Mouse (Mus musculus) regulatory T cell (primary cell): Measurements from ENCODE around the gene Dgkz.

Source experiments
- in situ Hi-C: fragments of 300-600 bp; cut with MboI, MseI; formaldehyde crosslinking; loops from one replicate; pipeline ENCODE4 v1.15.1; 2025; ENCODE audit warnings: high pct_unique_total_duplicates

Gene Dgkz

GRCm38 (mm10) chr2:91961901-91962761 is 13.5 kb downstream of the Dgkz start:
- in situ Hi-C loops = loop anchor here (25.0 kb wide), 1 partner anchor 1025 kb away; the partner anchor contains the start of gene Celf1

- in situ Hi-C loops = loop anchor here (25.0 kb wide), 1 partner anchor 1023 kb away; the partner anchor contains the start of gene Celf1
Observed at GRCm38 (mm10) chr2:91960459-91960858, 15.2 kb downstream of the Dgkz start.

- in situ Hi-C loops = loop anchor here (25.0 kb wide), 1 partner anchor 1022 kb away; the partner anchor contains the start of gene Celf1
Observed at GRCm38 (mm10) chr2:91959544-91960410, 15.9 kb downstream of the Dgkz start.

GRCm38 (mm10) chr2:91958701-91959457 is 16.8 kb downstream of the Dgkz start:
- in situ Hi-C loops = loop anchor here (25.0 kb wide), 1 partner anchor 1022 kb away; the partner anchor contains the start of gene Celf1

DNA sequence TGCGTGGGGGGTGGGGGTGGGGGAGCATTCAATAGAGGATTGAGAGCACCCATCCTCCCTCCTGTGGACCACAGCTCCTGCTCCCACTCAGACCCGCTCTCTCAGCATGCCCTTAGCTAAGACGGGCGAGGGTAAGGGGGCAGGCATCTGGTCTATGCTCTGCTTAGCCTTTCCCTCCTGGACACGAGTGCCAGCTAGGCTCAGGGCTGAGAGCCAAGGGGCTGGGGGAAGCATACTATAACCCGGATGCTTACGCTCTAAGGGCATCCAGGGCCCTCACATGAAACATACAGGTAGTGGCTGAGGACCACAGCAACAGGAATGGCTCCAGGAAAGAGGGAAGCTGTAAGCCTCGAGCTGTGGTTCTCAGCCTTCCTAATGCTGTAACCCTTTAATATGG is 17.6 kb downstream of the Dgkz start:
- in situ Hi-C loops = loop anchor here (25.0 kb wide), 1 partner anchor 1021 kb away; the partner anchor contains the start of gene Celf1

GRCm38 (mm10) chr2:91957096-91957495 is 18.6 kb downstream of the Dgkz start:
- in situ Hi-C loops = loop anchor here (25.0 kb wide), 1 partner anchor 1020 kb away; the partner anchor contains the start of gene Celf1

DNA sequence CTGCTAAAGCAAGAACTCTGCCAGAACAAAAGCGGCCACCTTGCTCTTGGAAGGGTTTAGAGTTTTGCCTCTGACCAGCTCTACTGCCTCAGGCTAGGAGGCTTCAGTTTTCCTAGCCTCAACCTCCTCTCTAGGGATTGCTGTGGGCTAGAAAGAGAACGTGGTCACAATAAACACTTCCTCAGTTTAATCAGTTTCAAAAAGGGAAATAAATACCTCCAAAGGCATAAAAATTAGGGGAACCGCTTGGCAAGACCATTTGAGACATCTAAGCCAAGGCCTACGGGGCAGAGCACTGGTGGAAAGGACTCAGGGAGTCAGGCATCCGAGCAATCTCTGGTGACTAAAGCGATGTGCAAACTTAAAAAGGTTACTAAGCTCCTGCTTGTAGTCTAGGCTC is 19.8 kb downstream of the Dgkz start:
- in situ Hi-C loops = loop anchor here (25.0 kb wide), 1 partner anchor 1019 kb away; the partner anchor contains the start of gene Celf1

GRCm38 (mm10) chr2:91955121-91955591 is 20.5 kb downstream of the Dgkz start:
- in situ Hi-C loops = loop anchor here (25.0 kb wide), 1 partner anchor 1018 kb away; the partner anchor contains the start of gene Celf1

DNA sequence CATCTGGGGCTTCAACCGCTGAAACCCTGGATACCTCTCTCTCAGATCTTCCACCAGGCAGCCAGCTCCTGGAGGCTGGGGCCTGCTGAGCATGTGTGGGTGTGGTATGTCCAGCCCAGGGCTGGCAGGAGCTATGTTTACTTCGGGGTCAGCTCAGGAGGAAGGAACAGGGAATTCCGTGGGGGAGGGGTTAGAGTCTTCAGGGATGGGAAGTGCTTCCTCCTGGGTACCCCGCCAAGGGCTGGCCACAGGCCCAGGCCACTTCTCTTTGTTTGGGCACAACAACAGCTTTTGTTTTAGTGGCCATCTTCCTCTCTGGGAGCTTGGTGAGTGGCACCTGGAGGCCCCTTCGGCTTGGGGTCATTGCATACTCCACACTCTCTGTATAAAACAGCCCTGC is 21.8 kb downstream of the Dgkz start:
- in situ Hi-C loops = loop anchor here (25.0 kb wide), 1 partner anchor 1017 kb away; the partner anchor contains the start of gene Celf1

DNA sequence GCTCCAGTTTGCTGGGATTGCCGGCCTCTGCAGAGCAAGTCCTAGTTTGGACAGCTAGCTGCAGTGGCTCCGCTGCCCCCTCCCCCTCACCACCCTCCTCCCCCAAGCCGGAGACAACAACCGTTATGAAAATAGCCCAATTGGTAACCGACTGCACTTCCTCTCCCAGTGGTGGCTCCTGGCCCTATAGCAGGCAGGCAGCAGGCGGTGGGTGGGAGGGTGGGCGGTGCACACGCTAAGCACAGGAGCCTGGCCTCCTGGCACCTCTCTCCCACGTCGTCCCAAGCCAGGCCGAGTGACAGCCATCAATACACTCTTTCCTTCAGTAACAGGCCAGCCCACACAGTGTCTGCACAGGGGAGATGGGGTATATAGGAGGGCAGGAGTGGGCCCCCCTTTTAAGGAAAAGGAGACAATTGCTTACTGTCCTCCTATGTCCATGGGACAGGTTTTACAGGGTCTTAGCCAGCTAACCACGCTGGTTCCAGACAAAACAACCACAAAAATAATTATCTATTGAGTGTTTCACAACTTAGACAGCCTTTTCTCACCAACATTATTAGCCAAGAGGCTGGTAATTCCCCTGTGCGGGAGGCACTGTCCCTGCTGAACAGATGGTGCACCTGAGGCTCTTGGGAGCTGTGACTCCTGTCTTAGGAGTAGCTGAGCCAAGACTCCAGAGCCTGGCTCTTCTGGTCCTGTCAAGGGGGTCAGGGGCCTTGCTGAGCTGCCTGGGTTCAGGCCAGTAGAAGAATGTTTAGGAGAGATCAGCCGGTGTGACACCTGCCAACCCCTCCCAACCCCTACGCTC is 25.2 kb downstream of the Dgkz start:
- in situ Hi-C loops = loop anchor here (25.0 kb wide), 1 partner anchor 1013 kb away; the partner anchor contains the start of gene Celf1

DNA sequence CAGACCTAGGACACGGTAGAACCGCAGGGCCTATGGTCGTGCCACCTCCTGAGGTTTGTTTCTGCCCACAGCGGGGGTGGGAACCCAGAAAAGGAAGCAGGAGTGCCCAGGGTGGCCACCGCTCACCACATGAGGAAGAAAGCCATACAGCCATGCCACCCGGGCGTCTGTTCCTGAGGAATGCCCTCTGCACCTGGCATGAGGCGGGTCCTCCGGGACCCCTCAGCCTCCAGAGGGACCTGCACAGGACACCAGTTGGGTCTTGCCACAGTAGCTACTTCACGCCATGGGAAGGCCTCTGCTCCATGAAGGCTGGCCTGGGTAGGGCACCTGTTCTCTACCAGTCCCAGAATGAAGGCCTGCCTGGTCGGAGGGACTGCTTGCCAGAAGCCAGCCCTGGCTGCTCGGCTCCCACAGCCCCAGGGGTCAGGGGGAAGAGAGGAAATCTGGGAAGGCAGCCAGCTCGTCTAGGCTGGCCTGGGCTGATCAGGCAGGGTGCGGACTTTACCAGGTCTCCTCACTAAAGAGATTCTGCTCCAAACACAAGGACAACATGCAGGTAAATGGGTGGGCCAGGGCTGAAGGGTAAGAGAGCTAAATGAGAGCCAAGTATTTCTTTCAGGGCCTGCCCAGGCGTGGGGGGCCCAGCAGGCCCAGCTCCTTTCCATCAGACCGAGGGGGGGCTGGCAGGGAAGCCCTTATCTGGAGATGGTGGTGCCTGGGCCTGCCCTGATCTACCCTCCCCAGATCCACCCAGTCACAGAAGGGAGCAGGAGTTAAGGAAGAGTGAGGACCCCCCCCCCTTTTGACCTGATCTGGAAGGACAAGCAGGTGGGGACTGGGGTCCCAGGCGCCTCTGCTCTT is 26.0 kb downstream of the Dgkz start:
- in situ Hi-C loops = loop anchor here (25.0 kb wide), 1 partner anchor 1012 kb away; the partner anchor contains the start of gene Celf1

- in situ Hi-C loops = no loop called here
Observed at GRCm38 (mm10) chr2:91948792-91949241, 26.8 kb downstream of the Dgkz start.

- in situ Hi-C loops = no loop called here
Observed at GRCm38 (mm10) chr2:91948151-91948509, 27.5 kb downstream of the Dgkz start.

GRCm38 (mm10) chr2:91947397-91948150 is 28.1 kb downstream of the Dgkz start:
- in situ Hi-C loops = no loop called here

- in situ Hi-C loops = no loop called here
Observed at GRCm38 (mm10) chr2:91946836-91947235, 28.8 kb downstream of the Dgkz start.

DNA sequence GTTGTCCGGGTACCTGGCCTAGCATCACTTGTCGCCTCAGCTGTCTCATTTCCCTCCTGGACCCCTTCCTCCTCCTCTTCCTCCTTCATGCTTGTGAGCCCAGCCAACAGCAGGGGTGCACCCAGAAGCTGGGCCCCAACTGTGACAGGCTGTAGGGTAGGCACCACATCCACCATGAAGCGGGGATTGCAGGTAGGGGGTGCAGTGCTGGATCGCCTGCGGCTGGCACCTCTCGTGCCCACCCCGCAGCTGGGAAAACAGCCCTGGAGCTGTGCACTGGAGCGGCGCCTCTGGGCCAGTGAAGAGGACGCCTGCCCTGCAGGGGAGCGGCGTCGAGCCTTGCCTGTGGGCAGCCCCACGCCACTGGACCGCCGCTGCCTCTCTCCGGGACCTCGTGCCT is 30.2 kb downstream of the Dgkz start, which contains the start of gene Gm9821:
Gm9821 (plus strand) TSS at position 221 of the 400 bp plus-strand sequence.
- in situ Hi-C loops = no loop called here

- in situ Hi-C loops = no loop called here
Observed at GRCm38 (mm10) chr2:91944170-91944950, 31.3 kb downstream of the Dgkz start.
